Mouse (Mus musculus): ENCODE results near the gene Itga9.
A peak's percentile ranks its signal among the peaks of the same experiment; 100 is the strongest.

Gene Itga9

GRCm38 (mm10) chr9:118821220-118822185, 215.0 kb downstream of the Itga9 start:
- DNase-seq (ENCODE audit: low spot score): no peak

GRCm38 (mm10) chr9:118822186-118822555, 215.7 kb downstream of the Itga9 start:
- no peak for DNase-seq (ENCODE audit: low spot score)

- no peak for DNase-seq (ENCODE audit: low spot score)
Observed at GRCm38 (mm10) chr9:118822581-118822980, 216.1 kb downstream of the Itga9 start.

- peak; percentile 53 for DNase-seq (ENCODE audit: low spot score)
Observed at GRCm38 (mm10) chr9:118831080-118831479, 224.6 kb downstream of the Itga9 start.

- no peak for DNase-seq (ENCODE audit: low spot score)
Observed at GRCm38 (mm10) chr9:118832533-118832932, 226.0 kb downstream of the Itga9 start.

- no peak for DNase-seq (ENCODE audit: low spot score)
Observed at GRCm38 (mm10) chr9:118833413-118833812, 226.9 kb downstream of the Itga9 start.

GRCm38 (mm10) chr9:118838910-118839667, 232.6 kb downstream of the Itga9 start:
- no peak for DNase-seq (ENCODE audit: low spot score)

GRCm38 (mm10) chr9:118841247-118841646, 234.8 kb downstream of the Itga9 start:
- DNase-seq (ENCODE audit: low spot score): no peak

- DNase-seq (ENCODE audit: low spot score): no peak
Observed at GRCm38 (mm10) chr9:118841907-118842432, 235.5 kb downstream of the Itga9 start.

- no peak for DNase-seq (ENCODE audit: low spot score)
Observed at GRCm38 (mm10) chr9:118843711-118844110, 237.2 kb downstream of the Itga9 start.

- DNase-seq (ENCODE audit: low spot score): no peak
Observed at GRCm38 (mm10) chr9:118845003-118845402, 238.5 kb downstream of the Itga9 start.

- DNase-seq (ENCODE audit: low spot score): no peak
Observed at GRCm38 (mm10) chr9:118846766-118847165, 240.3 kb downstream of the Itga9 start.

GRCm38 (mm10) chr9:118856665-118857064, 250.2 kb downstream of the Itga9 start:
- DNase-seq (ENCODE audit: low spot score): no peak

- DNase-seq (ENCODE audit: low spot score): no peak
Observed at GRCm38 (mm10) chr9:118860613-118861141, 254.2 kb downstream of the Itga9 start.

GRCm38 (mm10) chr9:118862214-118862613, 255.7 kb downstream of the Itga9 start:
- DNase-seq (ENCODE audit: low spot score): no peak

- DNase-seq (ENCODE audit: low spot score): no peak
Observed at GRCm38 (mm10) chr9:118862852-118863260, 256.4 kb downstream of the Itga9 start.

- no peak for DNase-seq (ENCODE audit: low spot score)
Observed at GRCm38 (mm10) chr9:118863528-118863927, 257.0 kb downstream of the Itga9 start.

- DNase-seq (ENCODE audit: low spot score): peak; percentile 71
Observed at GRCm38 (mm10) chr9:118866949-118867348, 260.5 kb downstream of the Itga9 start.

GRCm38 (mm10) chr9:118867851-118868250, 261.4 kb downstream of the Itga9 start:
- no peak for DNase-seq (ENCODE audit: low spot score)

- DNase-seq (ENCODE audit: low spot score): no peak
Observed at GRCm38 (mm10) chr9:118871089-118871488, 264.6 kb downstream of the Itga9 start.

- no peak for DNase-seq (ENCODE audit: low spot score)
Observed at GRCm38 (mm10) chr9:118873031-118873430, 266.5 kb downstream of the Itga9 start.

- DNase-seq (ENCODE audit: low spot score): peak; percentile 60
Observed at GRCm38 (mm10) chr9:118873596-118873995, 267.1 kb downstream of the Itga9 start.
